Mouse (Mus musculus) testis, adult 2 months (tissue): Measurements from ENCODE around the gene Adprh. TPM values are rescaled to one million over a fixed set of nuclear protein-coding genes. Genes with fewer than 3 reads are reported as not detected.

Source experiments
- H3K27ac ChIP-seq: fragments of 200-500 bp; 2 replicates; pipeline ENCODE4 v1.5.1; 2012; ENCODE audit warnings: low read depth, low read length; ENCODE audit not compliant: control insufficient read depth, insufficient read depth
- H3K27me3 ChIP-seq: fragments of 200-500 bp; 2 replicates; pipeline ENCODE4 v1.6.1; 2012; ENCODE audit warnings: mild to moderate bottlenecking, low read length, moderate library complexity; ENCODE audit not compliant: control insufficient read depth, insufficient read depth
- H3K36me3 ChIP-seq: fragments of 200-500 bp; 2 replicates; pipeline ENCODE4 v1.6.1; 2012; ENCODE audit warnings: mild to moderate bottlenecking, low read length; ENCODE audit not compliant: control insufficient read depth, insufficient read depth
- H3K4me1 ChIP-seq: fragments of 200-500 bp; 2 replicates; pipeline ENCODE4 v1.6.1; 2012; ENCODE audit warnings: low read length; ENCODE audit not compliant: control insufficient read depth, insufficient read depth
- H3K4me3 ChIP-seq: fragments of 200-500 bp; 2 replicates; pipeline ENCODE4 v1.5.1; 2012; ENCODE audit warnings: low read depth, mild to moderate bottlenecking, low read length, moderate library complexity, mixed read lengths; ENCODE audit not compliant: control insufficient read depth
- CTCF ChIP-seq: fragments of 200-500 bp; IDR thresholded peaks from 2 replicates; pipeline ENCODE4 v1.5.1; 2012; ENCODE audit warnings: low read depth, mild to moderate bottlenecking, inconsistent platforms, low read length, moderate library complexity; ENCODE audit not compliant: control insufficient read depth, insufficient read depth, insufficient replicate concordance
- POLR2A ChIP-seq: fragments of 200-500 bp; IDR thresholded peaks from 2 replicates; pipeline ENCODE4 v1.6.1; 2012; ENCODE audit warnings: low read depth, mild to moderate bottlenecking, inconsistent platforms, low read length, moderate library complexity; ENCODE audit not compliant: control insufficient read depth
- polyA plus RNA-seq: library from polyadenylated mRNA; depleted of rRNA; stranded (reverse); fragments of >200 nt; gene quantifications from 2 replicates; pipeline ENCODE4 v1.2.3, GENCODE M21; 2012

The Adprh gene
- polyA plus RNA-seq, 1 experiment: 19.2 TPM

DNA sequence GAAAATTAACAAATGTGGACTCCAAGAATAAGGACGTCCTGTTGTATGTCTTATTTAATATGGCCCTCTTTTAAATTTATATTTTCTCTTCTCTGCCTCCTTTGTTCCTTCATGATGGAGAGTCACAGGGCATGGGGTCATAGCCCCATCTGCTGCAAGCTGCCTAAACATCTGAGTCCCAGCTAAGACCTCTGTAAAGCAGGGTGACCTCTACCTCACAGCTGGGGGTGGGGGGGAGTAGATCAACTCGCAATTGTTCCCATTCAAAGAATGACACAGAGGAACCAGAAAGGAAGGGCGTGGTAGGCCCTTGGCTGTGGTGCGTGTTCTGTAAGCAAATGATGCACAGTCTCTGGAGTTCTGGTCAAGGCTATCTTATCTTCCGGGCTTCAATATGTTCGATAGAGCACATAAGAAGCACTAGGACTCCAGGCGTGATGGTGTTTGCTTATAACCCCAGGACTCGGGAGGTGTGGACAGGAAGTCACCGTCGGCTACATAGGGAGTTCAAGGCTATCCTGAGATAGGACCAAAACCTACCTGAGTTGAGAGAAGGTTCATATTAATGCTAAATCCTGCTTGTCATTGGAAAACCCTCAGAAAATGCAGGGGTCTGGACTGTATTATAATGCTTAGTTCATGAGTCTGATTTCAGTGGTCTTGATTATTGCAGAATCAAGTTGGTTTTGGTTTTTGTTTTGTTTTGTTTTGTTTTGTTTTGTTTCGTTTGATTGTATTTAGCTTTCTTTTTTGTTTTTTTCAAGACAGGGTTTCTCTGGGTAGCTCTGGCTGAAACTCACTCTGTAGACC is 19.4 kb upstream of the Adprh start:
- Histone ChIP-seq H3K4me3 (no peak overlapping the region), H3K27me3 (no peaks in the 10 kb centered on the region), H3K4me1 (peaks cover 5% of the 10 kb centered on the region), H3K36me3 (no peaks in the 10 kb centered on the region), H3K27ac (no peak overlapping the region)
- TF ChIP-seq POLR2A (no peak), CTCF (no peak)

DNA sequence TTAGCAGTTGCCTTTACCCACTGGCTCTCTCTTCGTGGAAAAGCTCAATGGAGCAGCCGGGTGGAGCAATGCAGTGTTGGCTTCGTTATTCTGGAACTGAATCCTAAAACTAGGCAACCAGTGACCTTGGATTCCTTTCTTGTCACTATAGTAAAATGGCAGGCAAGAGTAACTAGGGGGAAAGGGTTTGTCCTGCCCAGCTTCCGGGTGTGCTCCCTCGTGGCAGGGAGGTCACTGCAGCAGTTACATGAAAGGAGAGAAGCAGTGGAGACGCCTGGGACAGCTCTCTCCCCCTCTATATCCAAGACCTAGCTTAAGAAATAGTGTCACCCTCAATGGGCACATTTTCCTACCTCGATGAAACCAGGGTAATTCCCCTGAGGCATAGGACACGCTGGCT is 16.9 kb upstream of the Adprh start:
- Histone ChIP-seq H3K27ac (no peak overlapping the region), H3K27me3 (no peaks in the 10 kb centered on the region), H3K36me3 (no peaks in the 10 kb centered on the region), H3K4me3 (no peak overlapping the region), H3K4me1 (no peaks in the 10 kb centered on the region)
- TF ChIP-seq CTCF (no peak), POLR2A (no peak)

DNA sequence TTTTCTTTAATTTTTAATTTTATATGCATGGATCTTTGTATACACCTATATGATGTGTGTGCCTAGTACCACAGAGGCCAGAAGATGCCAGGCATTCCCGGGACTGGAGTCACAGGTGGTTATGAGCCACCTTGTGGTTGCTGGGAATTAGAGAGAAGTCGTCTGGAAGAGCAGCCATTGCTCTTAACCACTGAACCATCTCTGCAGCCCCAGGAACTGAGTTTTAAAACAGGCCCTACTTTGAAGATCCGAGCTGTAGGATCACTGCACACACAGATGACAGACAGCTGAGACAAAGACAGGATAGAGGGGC is 16.2 kb upstream of the Adprh start:
- H3K4me1 ChIP-seq: no peaks in the 10 kb centered on the region
- H3K36me3 ChIP-seq: no peaks in the 10 kb centered on the region
- H3K27me3 ChIP-seq: no peaks in the 10 kb centered on the region
- no peak for TF ChIP-seq CTCF
- no peak for TF ChIP-seq POLR2A
- no peak overlapping the region for H3K4me3 ChIP-seq
- no peak overlapping the region for H3K27ac ChIP-seq

DNA sequence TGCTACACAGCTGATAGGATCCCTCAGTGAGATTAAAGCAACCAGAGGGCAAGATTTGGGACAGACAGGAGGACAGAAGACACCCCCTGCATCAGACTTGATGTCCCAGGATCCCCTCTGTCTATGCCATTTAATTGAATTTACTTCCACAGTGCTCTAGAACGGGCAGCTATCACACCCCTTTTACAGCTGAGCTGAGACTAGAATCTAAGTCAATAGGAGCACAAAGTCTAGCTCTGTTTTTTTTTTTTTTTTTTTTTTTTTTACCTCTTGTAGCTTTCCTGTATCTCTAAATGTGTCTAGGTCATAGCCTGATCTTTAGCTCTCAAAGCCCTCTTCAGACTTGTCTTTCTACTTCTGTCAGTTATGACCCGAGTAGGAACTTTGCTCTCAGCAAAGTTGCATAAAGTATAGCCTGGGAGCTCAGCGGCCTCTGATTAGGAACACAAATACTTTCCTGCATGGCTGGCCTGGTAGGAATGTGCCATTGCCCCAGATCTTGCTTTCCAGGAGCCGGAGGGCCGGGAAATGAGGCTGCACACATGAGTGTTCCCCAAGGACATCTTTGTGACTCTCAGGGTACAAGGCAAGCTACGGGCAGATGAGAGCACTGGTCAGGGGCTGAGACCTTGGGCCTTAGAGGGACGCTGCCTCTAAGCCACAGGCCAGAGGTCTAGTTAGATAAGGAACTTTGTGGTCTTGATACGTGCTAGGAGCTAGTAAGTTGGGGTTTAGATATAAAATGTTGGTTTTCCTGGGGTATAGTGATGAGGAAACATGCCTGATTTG is 15.6 kb upstream of the Adprh start:
- no peaks in the 10 kb centered on the region for H3K4me1 ChIP-seq
- H3K27me3 ChIP-seq: no peaks in the 10 kb centered on the region
- H3K27ac ChIP-seq: no peak overlapping the region
- TF ChIP-seq CTCF: no peak
- no peak for TF ChIP-seq POLR2A
- no peaks in the 10 kb centered on the region for H3K36me3 ChIP-seq
- no peak overlapping the region for H3K4me3 ChIP-seq

DNA sequence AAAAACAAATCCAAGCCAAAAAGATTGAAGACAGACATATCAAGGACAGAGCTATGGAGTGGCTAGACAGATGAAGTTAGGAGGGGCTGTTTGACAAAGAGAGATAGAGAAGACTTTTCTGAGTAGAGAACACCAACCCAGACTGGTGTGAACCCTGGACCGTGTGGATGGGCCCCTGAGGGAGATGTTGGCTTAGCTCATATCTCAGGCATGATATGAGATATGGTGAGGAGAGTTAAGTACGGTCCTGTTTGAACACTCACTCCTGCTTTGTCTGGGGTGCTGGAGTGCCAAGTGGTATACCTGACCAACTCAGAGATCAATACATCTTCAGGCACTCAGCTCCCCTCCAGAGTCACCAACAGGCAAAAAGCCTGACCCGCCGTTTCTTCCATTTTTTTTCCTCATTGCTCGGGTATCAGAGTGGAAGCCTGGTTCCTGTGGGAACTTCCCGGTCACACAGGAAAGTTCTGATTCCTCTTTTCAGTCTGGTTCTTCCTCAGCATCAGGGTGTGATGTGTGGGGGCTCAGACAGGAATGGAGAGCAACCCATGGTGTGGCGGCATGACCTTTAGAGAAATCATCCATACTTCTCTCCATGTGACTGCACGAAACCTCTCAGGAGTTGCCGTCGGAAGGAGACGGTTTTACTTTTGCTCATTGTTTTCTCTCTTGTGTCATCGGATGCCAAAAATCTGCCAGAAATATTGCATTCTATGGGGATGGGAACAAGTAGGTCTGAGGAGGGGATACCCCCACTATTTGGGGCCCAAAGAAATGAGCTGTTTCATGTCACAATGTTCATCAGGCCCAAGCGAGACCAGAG is 14.8 kb upstream of the Adprh start:
- Histone ChIP-seq H3K4me3 (no peak overlapping the region), H3K36me3 (no peaks in the 10 kb centered on the region), H3K27me3 (no peaks in the 10 kb centered on the region), H3K4me1 (no peaks in the 10 kb centered on the region), H3K27ac (no peak overlapping the region)
- no peak for TF ChIP-seq POLR2A
- no peak for TF ChIP-seq CTCF

DNA sequence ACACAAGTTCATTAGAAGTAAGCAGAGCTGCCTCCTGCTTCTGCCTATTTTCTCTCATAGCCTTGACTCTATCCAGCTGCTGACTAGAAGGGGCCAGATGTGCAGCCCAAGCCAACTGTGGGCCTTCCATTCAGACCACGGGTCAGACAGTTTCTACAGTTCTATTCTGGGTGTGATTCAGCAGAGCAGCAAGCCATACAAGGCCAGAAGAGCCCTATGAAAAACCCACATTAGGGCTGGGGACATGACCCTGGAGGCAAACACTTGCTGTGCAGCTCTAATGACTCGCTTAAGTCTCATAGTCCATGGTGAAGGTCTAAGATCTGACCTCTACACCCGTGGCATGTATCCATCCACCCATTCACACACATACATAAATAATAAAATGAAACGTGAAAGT is 13.6 kb upstream of the Adprh start:
- TF ChIP-seq POLR2A (no peak), CTCF (no peak)
- no peak overlapping the region for H3K4me3 ChIP-seq

DNA sequence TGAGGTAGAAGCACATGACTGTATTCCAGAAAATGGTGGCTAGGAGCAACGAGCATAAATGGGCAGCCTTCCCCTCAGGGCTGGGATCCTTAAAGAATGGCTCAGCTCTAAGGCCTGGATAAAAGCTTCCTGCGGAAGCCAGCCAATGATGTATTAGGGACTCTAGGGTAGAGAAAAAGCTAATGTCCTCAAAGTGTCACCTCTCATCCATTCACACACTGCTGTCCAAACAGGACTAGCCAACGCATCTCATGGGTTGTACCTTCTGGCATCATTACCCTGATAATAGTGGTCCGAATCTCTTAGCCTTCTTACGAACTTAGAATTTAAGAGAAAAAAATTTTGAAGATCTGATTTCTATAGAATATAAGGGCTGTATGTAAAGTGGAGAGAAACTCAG is 10.8 kb upstream of the Adprh start:
- Histone ChIP-seq H3K27ac (no peak overlapping the region), H3K4me3 (no peak overlapping the region), H3K4me1 (no peaks in the 10 kb centered on the region), H3K36me3 (no peaks in the 10 kb centered on the region), H3K27me3 (no peaks in the 10 kb centered on the region)
- no peak for TF ChIP-seq POLR2A
- no peak for TF ChIP-seq CTCF

More for the DNA sequence above, 13.6 kb upstream of the Adprh start:
- H3K36me3 ChIP-seq: no peaks in the 10 kb centered on the region
- no peak overlapping the region for H3K27ac ChIP-seq
- H3K4me1 ChIP-seq: no peaks in the 10 kb centered on the region
- H3K27me3 ChIP-seq: no peaks in the 10 kb centered on the region
